Mouse (Mus musculus) cerebellum, postnatal 36 days (tissue): ENCODE results near the gene Slamf8.

Source experiments
- DNase-seq, 2 experiments: peaks; one replicate each; pipeline ENCODE4 v3.0.0; 2021 to 2022; ENCODE audit warnings: mixed read lengths in 2 of 2

Slamf8 gene

DNA sequence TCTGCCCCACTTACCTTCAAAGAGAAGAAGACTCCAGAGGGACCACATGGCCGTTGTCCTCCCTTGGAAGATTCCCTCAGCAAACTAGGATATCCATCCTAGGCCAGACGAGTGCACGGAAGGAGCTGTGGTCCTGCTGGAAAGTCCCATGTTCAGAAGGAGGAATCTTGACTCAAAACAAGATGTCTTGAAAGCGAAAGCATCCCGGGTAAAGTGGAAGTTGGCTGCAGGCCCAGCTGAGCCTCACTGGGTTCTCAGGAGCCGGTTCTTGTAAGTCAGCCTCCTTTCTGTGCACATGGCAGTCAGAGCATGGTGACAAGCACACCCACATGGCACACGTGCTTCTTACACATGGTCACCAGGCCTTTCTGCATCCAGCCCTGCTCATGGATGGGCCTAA lies at the start of gene Slamf8:
Slamf8 (minus strand) TSS at position 184 of the 400 bp plus-strand sequence.
- no peak for DNase-seq

DNA sequence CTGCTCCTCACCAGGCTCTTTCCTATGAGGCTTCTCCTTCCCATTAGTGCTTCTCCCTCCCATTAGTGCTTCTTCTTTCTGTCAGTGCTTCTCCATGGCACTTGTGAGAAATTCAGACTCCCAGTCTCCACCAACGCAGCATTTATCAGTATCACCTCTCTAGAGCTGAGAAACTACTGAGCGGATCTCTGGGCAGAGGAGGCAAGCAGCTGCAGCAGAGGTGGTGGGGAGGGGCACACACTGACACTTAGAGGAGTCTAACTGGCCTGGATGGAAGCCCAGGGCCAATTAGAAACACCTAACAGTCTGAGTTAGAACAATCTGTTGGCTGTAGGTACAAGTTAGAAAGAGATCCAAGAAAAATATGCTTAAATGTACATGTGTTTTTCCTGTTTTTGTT lies 48.4 kb upstream of the Slamf8 start:
- no peak for DNase-seq

- no peak for DNase-seq
Measured at GRCm38 (mm10) chr1:172637801-172638200, 47.4 kb upstream of the Slamf8 start.

GRCm38 (mm10) chr1:172636266-172636665 lies 45.9 kb upstream of the Slamf8 start:
- DNase-seq = no peak

DNA sequence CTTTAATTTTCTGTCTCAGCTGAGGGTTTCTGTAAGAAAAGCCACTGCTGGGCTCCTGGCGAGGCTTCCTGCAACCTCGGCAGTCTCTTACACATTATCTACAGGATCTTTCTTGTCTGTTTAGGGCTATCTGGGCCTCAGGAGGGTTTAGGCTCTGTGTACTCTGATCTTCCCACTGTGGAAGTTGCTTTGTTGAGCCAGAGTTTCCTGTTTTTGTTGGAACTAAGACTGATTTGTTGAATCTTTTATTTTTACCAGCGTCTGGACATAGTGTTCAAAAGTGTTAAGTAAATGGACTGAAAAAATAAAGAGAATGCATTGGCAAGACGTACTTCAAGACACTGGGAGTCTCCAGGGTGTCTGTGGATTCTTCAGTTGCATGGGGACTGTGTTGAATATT lies 44.9 kb upstream of the Slamf8 start:
- no peak for DNase-seq

- no peak for DNase-seq
Measured at GRCm38 (mm10) chr1:172634136-172634535, 43.8 kb upstream of the Slamf8 start.

DNA sequence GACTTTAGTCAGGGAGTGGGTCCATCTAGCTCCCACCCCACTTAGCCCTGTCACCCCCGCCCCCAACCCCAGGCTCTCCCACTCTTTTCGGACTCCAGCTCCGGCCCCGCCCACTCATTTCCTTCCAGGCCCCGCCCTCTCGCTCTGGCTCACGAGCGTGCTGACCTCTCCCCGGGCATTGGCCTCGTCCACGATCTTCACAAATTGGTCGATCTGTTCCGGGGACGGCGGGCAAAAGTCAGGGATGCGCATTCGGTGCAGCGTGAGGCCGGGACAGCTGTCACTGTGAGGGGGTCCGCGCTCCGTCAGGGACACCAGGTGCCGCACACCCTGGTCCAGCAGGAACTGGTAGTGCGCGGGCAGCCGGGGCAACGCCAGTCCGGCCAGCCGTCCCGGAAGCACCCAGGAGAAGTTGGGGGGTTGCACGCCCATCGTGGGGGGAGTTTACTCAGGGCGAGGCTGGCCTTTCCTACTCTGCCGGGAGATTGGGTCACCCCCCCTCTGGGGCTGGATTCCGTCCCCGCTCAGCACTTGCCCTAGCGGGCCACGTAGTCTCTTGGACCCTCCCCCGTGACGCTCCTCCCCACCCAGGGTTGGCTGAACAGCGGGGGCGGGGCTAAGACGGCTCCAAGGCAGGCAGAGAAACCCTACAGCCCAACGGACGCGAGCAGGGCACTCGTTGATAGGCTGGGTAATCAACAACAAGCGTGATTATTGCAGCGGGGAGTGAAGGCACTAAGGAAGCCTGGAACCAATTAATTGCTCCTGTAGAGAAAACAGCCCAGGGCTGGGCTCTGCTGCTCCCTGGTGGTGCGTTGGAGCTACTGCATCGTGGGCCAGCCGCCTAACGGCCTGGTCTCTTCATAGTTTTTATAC lies 42.3 kb upstream of the Slamf8 start, which contains the start of gene Dusp23:
Dusp23 (minus strand) TSS at position 512 of the 876 bp plus-strand sequence.
- peak; percentile 93 to 97 for DNase-seq

DNA sequence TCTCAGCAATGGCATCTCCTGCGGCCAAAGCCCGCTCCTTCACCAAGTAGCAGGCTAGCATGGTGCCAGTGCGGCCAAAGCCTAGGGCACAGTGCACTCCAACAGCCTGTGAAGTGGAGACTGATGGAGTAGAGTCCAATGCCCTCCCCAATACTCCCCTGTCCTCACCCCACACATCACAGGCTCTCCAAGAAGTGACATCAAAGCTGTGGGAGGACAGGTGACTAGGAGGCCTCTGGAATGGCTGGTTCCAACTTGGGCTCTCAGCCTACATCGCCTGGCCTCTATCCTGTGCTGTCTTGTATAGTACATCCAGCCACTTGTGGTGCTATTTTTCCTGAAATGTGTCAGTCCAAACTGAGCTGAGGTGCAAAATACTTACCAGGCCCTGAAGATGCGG lies 41.4 kb upstream of the Slamf8 start:
- DNase-seq = no peak

DNA sequence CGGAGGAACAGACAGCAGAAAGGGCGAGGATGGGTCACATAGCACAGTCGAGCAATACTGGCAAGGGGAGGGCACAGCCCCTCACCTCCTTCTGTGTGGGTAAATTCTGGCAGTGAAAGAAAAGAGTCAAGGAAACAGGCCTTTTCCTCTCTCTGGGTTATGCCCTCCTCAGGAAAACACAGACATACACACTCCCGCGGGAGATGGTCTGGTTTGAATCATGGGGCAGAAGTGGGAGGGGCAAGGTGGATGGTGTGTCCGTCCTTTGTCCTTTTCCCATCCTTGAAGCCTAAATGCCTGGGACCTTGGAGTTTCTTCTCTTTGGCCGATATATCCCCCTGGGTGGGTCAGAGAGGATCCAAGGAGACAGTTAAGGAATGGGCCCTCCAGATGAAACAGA lies 39.5 kb upstream of the Slamf8 start:
- no peak for DNase-seq

GRCm38 (mm10) chr1:172626306-172626705 lies 35.9 kb upstream of the Slamf8 start:
- DNase-seq = no peak

GRCm38 (mm10) chr1:172624081-172624480 lies 33.7 kb upstream of the Slamf8 start:
- no peak for DNase-seq

- no peak for DNase-seq
Measured at GRCm38 (mm10) chr1:172623599-172623998, 33.2 kb upstream of the Slamf8 start.

- DNase-seq = peak; percentile 78 to 80
Measured at GRCm38 (mm10) chr1:172619235-172619634, 28.9 kb upstream of the Slamf8 start.

GRCm38 (mm10) chr1:172618141-172618540 lies 27.8 kb upstream of the Slamf8 start:
- no peak for DNase-seq

GRCm38 (mm10) chr1:172617365-172618076 lies 27.2 kb upstream of the Slamf8 start:
- DNase-seq = no peak

DNA sequence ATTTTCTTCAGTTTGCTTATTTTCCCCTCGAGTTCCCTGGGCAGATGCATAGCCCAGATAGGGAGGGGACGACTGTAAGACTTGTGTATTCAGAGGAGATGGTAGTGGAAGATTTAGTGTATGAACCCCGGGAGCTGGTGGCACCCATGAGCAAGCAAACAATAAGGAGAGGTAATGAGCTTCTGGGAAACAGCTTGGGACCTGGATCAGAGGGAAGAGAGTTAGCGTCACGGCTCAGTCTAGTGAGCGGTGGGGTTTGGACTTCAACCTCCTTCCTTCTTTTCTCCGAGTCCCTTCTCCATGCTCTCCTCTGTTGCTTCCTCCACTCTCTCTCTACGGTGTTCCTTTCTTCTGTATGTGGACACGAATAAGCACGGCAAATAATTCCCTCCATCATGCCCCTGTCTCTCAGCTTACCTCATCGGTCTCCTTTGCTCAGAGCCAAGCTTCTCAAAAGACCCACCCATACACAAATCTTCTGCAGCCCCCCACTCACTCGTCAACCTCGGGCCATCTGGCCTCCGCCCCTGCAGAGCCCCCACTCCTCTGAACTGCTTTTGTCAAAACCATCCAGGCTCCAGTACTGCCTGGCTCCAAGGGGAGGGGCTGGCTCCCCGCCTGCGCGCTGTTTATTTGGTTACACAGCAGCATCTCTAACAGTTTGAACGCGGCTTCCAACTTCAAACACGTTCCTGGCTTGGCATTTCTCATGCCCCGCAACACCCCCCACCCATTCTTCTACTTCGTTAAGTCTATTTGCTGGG lies 26.4 kb upstream of the Slamf8 start:
- DNase-seq = peak; percentile 22 to 37

DNA sequence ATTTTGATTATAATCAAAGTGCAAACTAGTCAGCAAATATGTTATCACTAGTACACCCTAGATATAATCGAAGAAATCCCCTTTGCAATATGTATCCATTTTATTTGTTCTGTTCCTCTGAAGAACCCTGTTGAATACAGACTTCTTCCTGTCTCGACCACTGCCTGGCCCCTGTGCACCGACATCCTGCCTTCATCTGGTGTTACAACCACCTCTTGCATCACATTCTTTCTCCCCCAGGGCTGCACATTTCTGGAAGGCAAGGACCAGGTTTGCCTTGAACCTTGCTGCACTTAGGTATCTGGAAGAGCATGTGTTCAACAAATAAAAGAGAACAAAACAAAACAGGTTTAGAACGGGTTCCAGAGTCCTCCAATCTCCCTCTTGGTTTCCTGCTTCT lies 25.0 kb upstream of the Slamf8 start:
- no peak for DNase-seq

DNA sequence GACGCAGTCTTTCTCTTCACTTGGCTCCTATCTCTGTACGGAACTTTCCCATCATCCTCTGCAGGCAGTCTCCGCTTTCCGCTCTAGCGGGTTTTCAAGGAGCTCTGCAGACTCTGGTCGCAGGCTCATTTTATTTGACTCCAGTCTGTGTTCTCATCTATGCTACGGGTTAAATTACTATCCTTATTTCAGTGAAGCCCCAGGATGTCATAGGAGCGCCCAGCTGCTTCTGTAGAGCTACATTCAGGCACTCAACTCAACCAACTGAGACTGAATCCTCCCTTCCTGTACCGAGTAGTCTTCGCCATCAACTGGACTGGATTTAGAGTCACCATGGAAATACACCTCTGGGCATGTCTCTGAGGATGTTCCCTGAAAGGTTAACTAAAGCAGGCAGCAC lies 24.3 kb upstream of the Slamf8 start:
- DNase-seq = no peak

GRCm38 (mm10) chr1:172612745-172613144 lies 22.4 kb upstream of the Slamf8 start:
- DNase-seq = no peak

- DNase-seq = no peak
Measured at GRCm38 (mm10) chr1:172611304-172611703, 20.9 kb upstream of the Slamf8 start.

GRCm38 (mm10) chr1:172602326-172602725 lies 12.0 kb upstream of the Slamf8 start, which contains the start of gene Fcrl6:
Fcrl6 (minus strand) TSS chr1:172602551.
- no peak for DNase-seq

- peak; percentile 15 to 36 for DNase-seq
Measured at GRCm38 (mm10) chr1:172594495-172594894, 4.1 kb upstream of the Slamf8 start.

DNA sequence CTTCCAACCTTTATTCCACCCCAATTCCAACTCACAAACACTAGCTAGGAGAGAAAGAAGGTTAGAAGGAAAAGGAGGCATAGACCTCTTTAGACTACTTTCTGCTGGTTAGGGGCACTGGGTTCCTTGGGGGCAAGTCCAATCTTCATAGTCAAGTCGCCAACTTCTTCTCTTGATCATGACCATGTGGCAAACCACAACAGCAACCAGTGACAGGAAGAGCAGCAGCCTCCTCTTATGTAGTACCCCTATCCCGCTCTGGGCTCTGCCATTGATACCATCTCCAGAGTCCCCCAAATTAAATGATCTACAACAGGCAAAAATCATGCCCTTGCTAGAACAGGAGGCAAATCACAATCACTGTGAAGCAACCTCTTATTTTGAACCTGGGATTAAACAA lies 3.6 kb upstream of the Slamf8 start:
- no peak for DNase-seq
